Mouse (Mus musculus): ENCODE measurements around the gene Scfd1. TPM values are rescaled to one million over a fixed set of nuclear protein-coding genes. Genes with fewer than 3 reads are reported as not detected.
A peak's percentile ranks its signal among the peaks of the same experiment; 100 is the strongest.

Gene Scfd1
- polyA plus RNA-seq (2012; rRNA removed): 33.3 and 39.7 TPM in 2 replicates

DNA sequence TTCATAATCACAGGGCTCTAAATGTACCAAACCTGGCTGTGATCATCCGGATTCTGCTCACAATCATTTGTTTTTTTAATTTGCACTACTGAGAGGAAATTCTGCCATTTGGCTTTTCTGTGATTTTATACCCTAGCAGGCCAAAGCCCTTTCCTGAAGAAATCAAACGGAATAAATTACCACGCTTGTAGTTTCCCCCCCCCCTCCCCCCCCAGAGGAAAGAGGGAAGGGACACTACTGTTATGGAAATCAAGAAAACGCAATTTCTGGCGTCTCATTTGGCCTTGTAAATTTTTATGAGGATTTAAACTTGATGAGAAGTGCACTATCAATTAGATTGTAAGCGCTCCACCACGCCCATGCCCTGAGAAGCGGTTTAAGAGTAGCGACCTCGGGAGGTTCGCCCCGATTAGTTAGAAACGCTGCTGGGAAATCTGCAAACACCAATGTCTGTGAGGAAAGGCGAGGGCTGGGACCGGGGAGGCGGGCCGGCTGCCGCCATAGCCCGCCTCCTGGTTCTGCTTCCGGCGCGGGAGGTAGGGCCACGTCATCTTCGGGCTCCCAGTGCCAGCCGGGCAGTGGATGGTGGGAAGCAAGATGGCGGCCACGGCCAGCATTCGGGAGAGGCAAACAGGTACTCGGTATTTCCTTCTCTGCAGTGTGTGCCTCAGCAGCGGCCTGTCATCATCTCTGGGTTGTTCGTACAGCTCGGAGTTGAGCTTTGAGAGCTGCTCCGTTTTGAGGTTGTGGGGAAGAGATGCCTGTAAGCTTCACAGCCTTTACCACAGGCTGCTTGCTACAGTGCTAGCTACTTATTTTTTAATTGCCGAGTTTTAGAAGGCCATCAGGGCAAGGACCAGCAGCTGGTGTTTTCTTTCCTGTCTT lies at the start of gene Scfd1:
Gene Scfd1 (plus strand): TSS at position 508 of the 885 bp plus-strand sequence.
- DNase-seq (ENCODE audit: low spot score): peak; percentile 81

DNA sequence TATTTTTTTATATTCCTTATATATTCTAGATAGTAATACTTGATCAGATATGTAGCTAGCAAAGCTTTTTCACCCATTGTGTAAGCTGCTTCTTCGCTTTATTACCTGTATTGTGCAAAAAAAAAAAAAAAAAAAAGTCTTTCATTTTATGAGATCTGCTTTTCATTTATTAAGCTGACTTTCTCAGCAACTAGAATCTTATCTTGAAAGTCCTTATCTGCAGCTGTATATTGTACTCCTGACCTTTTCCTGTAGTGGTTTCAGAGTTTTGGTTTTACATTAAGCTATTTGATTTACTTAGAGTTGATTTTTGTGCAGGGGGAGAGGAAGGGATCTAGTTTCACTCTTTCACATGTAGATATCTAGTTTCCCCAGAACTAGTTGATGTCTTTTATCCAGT lies 40.3 kb upstream of the Scfd1 start:
- DNase-seq (ENCODE audit: low spot score): no peak

DNA sequence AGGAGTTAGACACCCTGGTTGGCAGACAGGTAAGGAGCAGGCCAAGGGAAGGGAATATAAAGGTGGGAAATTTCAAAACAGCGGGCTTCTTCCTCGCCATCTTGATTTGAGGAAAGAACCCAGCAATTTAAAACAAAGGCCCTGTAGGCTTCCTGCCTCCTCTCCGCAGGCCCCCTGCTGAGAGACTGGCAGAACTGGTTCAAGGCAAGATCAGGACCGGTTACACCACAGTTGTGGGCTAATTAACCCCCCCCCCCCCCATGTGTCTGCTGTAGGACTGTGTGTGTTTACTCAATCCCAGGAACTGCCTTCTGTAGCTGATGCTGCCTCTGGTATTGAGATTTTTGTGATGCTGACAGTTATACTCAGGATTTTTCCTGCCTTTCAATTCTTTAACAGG lies 31.2 kb upstream of the Scfd1 start:
- DNase-seq (ENCODE audit: low spot score): no peak

DNA sequence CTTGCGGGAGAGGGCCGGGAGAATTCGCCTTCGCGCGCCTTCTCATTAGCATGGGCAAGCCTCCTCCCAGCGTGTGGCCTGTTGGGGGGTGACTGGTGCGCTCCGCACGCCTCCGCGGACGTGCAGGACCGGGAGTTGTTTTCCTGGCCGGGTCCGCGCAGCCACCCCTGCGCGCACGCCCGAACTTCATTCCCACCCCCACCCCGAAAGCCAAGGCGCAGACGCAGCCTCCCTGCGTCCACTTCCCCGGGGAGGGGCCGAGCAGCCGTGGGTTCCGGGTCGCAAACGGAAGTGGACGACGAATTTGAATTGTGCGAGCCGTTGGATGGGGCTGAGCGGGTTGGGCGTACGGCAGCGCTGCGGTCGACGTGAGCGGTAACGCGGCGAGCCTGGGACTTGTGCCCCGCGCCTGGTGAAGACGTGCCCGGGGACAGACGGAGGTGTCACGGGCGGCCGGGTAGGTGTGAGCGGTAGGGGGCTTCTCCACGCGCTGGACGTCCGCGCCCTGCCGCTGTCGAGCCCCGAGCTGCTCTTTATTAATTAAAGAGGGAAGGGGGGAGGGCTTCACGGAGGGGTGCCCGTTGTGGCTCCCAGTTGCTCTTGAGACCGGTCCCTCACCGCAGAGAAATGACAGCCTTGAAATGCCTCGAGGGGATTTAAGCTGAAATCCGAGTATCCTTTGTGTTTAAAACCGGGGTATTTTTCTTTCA lies 29.2 kb upstream of the Scfd1 start, which contains the start of gene G2e3:
Gene G2e3 (plus strand): TSS at position 74 of the 710 bp plus-strand sequence.
- DNase-seq (ENCODE audit: low spot score): peak; percentile 76

DNA sequence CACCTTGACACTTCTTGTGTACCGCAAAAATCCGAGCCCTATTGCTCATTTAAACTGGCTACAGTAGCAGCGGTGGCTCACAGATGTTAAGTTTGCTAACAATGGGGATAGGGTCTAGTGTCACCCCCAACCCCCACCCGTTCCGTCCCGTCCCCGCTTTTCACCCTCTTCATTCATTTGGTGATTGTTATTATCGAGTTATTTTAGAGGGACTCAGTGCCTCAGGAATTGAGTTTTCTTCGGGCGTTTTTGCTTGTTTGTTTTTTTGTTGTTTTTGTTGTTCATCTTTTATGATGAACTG lies 28.7 kb upstream of the Scfd1 start:
- no peak for DNase-seq (ENCODE audit: low spot score)

DNA sequence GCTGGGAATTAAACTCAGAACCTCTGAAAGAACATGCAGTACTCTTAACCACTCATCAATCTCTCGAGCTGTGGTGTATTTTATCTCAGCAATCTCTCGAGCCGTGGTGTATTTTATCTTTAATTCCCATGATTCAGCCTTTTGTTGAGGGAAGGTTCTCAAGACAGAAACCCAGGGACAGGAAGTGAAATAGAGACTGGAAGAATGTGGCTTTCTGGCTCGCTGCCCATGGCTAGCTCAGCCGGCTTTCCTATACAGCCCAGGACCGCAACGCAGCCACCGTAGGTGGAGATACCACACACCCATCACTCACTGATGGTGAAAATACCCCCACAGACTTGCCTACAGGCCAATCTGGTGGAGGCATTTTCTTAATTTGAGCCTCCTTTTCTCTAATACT lies 22.0 kb upstream of the Scfd1 start:
- DNase-seq (ENCODE audit: low spot score): no peak

DNA sequence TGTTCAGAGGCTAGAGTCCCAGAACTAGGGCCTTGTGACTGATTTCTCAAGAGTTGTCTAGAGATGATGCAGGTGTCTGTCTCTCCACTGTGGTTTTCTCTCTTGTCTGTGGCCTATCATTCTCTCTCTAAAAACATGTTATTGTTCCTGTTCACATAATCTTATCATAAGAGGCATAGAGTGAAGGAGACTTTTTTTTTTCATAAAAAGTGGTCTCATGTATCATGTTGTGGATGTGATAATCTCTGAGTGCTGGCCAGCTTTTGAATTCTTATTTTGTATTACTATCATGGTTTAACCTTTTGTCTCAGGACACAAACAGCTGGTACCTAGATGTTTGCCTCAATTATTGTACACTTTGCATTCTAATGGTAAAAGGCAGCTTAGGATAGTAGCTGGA lies 16.0 kb upstream of the Scfd1 start:
- no peak for DNase-seq (ENCODE audit: low spot score)

DNA sequence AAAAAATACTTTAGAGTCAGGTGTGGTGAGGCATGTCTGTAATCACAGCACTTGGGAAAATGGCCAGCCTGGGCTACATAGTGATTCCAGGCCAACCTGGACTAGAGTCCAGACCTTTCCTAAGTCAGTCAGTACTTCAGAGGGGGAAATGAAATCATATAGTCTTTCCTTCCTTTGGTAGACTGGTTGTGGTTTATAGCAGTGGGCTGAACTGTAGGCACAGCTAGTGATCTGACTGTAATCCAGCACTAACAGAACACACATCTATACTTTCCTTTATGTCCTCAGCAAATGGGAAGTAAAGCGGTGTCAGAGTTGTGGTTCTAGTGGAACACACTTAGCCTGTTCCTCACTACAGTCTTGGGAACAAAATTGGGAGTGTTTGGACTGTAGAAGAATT lies 14.4 kb upstream of the Scfd1 start:
- DNase-seq (ENCODE audit: low spot score): no peak

DNA sequence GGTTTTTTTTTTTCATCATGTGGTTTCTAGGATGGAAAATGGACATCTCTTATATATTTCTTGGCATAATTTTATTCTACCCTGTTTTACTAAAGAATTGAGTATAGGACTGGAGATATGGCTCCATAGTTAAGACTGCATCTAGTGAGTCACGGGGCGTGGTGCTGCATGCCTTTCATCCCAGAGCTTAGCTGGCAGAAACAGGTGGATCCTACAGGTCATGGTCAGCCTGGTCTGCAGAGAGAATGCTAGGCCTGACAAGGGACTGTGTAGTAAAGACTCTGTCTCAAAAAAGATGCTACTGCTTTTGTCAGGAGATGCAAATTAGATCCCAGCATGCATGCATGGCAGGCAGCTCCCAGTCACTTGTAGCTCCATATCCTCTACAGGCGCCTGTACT lies 8.8 kb upstream of the Scfd1 start:
- DNase-seq (ENCODE audit: low spot score): no peak

DNA sequence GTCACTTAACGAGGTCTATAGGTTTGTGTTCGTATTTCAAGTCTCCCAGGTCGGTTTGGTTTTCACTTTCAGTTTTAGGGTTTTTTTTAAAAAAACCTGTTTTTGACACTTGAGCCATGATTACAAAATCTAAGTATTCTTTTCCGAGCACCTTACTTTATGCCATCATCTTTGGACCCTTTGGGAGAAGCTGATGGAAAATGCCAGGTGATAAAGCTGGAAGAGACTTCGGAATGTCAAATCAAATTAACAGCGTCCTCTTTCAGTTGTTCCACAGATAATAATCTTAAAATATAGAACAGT lies 529 bp downstream of the Scfd1 start:
- no peak for DNase-seq (ENCODE audit: low spot score)

DNA sequence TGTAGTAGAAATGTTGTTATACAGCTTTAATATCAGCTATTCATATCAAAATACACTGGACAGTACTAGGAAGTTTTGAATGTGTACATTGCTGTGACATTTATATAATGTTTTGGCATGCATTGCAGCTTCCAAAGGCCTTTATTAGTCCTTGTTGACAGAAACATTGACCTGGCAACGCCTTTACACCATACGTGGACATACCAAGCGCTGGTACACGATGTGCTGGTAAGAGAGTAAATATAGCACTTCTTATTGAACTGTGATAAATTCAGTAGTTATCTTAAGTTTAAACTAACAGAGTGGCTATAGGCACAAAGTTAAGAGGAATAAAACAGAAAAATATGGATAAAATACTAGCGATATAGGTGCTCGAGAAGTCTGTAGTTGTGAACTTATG lies 22.6 kb downstream of the Scfd1 start:
- no peak for DNase-seq (ENCODE audit: low spot score)

DNA sequence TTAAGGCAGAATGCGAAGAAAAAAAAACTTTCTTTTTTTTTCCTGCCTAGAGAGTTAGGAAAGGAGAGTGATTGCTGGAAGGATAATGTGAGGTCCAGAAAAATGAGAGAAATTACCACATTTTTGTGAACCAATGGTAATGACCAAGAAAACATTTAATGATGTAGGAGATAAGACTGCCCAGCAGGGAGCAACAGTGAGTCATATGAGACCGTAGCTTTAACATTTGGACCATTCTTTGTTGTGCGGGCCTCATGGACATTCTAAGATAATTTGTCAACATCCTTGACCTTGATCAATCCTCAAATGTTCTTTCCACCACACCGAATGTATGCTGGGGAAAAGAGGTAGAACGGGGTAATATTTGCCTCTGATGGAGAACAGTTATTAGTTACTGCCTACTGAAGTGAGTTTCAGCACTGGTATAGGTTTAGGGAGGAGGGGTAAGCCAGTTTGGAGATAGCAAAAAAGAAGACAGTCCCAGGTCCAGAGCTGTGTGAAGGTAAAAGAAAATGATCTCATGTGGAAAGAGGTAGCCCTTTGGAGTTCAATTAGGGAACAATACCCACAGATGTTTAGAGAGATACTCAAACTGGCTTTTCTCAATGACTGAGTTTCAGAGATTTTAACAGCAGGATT lies 24.9 kb downstream of the Scfd1 start:
- no peak for DNase-seq (ENCODE audit: low spot score)

DNA sequence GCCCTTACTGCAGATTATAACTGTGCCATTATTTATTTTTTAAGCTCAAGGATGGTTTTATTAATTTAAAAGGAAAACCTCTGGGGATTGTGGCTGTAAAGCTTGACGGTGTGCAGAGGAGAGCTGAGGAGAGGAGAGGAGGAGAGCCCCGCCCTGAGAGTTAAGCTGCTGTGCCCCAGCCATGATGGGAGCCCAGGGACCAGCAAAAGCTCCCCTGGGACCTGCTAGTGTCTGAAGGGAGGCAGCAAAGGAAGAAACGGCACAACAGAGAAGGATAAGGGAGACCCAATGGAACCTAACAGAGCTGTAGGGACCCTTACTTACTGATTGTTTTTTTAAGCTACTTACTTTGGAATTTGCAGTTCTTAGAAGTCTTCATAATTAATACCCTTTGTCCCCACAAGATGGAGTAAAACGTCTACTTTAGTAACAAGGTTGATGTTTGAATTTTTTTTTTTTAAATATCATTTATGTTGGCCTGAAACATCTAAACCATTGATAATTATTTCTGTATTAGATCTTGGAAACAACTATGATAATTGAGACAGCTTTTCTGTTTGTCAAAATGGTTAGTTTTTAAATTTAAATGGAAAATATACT lies 26.8 kb downstream of the Scfd1 start:
- DNase-seq (ENCODE audit: low spot score): no peak

DNA sequence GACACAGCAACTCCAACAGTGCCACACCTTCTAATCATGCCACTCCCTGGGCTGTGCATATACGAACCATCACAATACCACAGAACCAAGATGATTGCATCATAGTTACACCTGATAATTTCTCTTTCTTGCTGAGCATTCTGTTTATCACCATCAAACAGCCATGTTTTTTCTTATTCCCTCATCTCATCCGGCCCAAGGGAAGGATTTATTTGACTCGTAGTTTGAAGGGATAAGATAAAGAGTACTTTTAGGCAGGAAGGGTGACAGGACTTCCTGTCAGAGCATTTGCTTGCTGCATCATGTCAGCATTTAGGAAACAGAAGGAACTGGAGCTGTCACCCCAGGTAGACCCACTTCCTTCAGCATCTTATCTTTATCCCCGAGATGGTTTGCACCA lies 34.1 kb downstream of the Scfd1 start:
- DNase-seq (ENCODE audit: low spot score): no peak

DNA sequence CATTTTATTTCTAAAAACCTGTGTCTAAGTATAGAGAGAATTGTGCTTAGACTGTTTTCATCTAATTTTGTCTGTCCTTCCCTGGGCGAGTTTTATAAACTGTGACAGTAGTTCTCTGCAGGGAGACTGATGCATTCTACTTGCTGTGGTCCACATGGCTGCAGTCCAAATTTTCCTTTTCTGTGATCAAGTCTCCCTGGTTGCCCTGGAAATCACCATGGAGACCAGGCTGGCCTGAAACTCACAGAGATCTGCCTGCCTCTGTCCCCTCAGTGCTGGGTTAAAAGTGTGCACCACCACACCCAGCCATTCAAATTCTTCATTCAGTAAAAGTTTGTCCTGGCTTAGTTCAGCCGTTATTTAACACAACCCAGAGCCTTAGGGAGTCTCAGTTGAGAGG lies 60.2 kb downstream of the Scfd1 start:
- DNase-seq (ENCODE audit: low spot score): no peak

DNA sequence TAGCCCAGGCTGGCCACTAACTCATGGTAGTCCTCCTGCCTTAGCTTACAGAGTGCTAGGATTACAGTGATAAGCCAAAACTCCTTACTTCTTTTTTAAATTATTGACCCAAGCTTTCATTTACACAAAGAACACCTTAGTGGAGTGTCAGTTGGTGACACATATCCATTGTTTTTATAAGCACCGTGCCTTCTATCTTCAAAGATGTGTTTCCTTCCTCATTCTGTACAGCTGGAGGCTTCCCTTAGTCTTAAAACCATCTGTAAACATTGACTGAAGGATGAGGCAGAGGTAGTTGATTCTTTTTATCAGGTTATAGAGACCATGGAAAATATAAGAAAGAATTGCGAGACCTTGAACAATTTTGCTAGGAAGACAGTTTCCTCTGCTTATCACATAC lies 61.0 kb downstream of the Scfd1 start:
- no peak for DNase-seq (ENCODE audit: low spot score)

DNA sequence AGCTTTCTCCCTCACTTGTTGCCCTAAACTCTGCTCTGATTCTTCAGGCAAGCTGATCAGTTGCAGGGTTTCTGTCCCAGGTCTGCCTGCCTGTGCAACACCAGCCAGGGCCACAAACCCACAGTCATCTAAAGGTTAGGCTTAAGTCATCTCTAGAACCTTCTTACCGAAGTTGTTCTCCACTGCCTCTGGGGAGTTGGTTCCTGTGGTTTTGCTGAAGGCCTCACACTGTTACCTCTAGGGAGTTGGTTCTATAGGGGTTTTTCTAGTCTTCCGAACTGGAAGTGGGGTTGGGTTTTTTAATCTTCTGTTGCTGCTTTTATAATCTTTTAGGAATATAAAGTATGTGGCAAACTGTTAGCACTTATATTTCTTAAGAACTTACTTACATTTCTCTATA lies 72.0 kb downstream of the Scfd1 start:
- no peak for DNase-seq (ENCODE audit: low spot score)

DNA sequence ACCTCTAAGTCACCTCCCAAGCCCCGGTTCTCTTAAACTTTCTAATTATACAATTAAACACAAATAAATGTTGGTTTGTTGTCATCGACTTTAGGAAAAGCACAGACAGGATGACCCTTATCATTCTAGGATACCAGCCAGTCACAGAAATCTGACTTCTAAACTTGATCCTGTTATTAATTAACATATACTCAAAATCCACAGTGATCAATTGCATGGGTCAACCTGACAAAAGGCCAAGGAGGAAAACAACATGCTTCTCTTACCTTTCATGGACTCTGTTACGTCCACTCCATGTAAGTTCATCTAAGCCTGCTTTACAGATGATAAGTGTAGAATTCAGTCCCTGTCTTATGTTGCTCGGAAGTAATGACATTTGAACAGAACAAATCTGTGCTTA lies 93.6 kb downstream of the Scfd1 start:
- no peak for DNase-seq (ENCODE audit: low spot score)

DNA sequence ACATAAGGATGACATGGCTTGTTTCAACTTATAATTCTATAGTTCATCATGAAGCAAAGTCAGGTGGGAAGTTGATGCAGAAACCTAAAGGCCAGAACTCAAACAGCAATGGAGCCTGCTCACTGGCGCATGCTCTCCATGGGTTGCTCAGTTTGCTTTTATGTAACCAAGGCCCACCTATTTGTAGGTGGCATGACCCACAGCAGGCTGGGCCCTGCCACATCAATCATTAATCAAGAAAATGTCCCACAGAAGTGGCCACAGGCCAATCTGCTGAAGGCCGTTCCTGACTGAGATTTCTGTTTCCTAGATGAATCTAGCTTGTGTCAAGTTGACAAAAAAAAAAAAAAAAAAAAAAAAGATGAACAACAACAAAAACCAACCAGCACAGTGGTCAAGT lies 103.9 kb downstream of the Scfd1 start:
- DNase-seq (ENCODE audit: low spot score): no peak

DNA sequence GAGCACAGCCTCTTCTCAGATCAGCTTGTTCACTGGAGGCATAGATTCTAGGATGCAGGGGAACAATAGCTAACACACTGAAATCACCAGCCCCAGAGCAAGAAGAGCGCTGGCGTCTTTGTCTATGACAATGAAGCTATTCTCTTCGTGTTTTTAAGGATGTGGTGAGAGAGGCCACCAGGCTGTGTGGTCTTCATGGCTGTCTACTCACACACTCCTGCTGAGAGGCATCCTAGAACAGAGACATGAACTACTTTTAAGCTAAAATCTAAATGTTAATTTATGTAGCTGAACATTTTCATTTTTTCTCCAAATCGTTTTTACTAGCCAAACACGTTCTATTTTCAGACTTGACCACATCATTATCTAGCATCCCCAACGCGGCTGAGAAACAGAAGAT lies 114.7 kb downstream of the Scfd1 start:
- no peak for DNase-seq (ENCODE audit: low spot score)

DNA sequence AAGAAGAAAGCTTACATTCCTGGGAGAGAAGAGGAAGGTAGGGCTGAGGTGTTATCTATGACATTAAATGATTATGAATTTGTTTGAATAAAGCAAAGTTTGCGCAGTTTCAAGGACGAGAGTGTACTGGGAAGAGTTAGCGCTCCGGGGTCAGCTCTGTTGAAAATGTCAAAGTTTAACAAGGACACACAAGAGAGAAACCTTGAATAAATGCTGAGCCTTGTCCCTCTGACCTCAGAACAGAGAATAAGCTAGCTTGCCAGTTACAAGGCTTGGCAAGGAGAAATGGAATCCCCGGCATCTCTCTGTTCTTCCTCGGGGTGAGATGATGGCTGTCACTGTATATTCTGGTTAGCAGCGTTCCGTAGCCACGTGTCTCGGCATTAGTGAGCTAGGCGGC lies 116.2 kb downstream of the Scfd1 start:
- no peak for DNase-seq (ENCODE audit: low spot score)

DNA sequence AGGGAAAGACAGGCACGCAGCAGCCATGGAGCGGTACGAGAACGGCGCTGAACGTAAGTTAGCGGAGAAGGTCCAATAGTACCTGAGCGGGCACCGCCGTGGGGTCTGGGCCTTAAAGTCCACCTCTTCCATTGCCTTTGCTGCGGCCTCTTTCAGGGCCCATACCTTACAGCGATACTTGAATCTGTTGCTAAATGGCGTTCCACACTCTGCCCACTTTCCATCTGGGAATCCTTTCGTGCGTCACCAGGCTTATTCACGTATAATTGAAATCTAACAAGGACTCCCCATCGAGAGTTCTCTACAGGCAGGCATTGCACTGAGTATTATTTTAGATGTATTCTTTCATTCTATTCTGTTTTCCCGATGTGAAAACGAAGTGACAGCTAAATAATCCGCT lies 117.3 kb downstream of the Scfd1 start:
- no peak for DNase-seq (ENCODE audit: low spot score)

All from urinary bladder, adult 2 months (tissue).